Mouse (Mus musculus) forebrain, embryonic 15.5 days (tissue): ENCODE measurements around the gene Mrnip. TPM values are rescaled to one million over a fixed set of nuclear protein-coding genes. Genes with fewer than 3 reads are reported as not detected.
A peak's percentile ranks its signal among the peaks of the same experiment; 100 is the strongest.
"Not testable (repeated sequence)": the region's sequence is repeated elsewhere in the genome, so short reads cannot be mapped to it uniquely, and the experiment has no call there.

Experiments used
- ATAC-seq: fragments of 200-750 bp; cut with Nextera tagmentation; replicated peaks from 2 replicates; pipeline ENCODE4 v1.8.0; 2017; ENCODE audit warnings: mild to moderate bottlenecking, moderate TSS enrichment, moderate library complexity
- H3K27ac ChIP-seq: fragments of 300-500 bp; sonication (generic); replicated peaks from 2 replicates; pipeline ENCODE4 v1.5.1; 2015; ENCODE audit warnings: mild to moderate bottlenecking, inconsistent platforms
- H3K27me3 ChIP-seq: fragments of 300-500 bp; sonication (generic); 2 replicates; pipeline ENCODE4 v1.6.1; 2015; ENCODE audit warnings: inconsistent platforms
- H3K36me3 ChIP-seq: fragments of 300-500 bp; sonication (generic); 2 replicates; pipeline ENCODE4 v1.6.1; 2015; ENCODE audit warnings: mild to moderate bottlenecking, inconsistent platforms
- H3K4me1 ChIP-seq: fragments of 300-500 bp; sonication (generic); 2 replicates; pipeline ENCODE4 v1.6.1; 2015; ENCODE audit warnings: inconsistent platforms
- H3K4me2 ChIP-seq: fragments of 300-500 bp; sonication (generic); replicated peaks from 2 replicates; pipeline ENCODE4 v1.6.1; 2015; ENCODE audit warnings: mild to moderate bottlenecking, inconsistent platforms
- H3K4me3 ChIP-seq: fragments of 300-500 bp; sonication (generic); 2 replicates; pipeline ENCODE4 v1.5.1; 2015; ENCODE audit warnings: mild to moderate bottlenecking, inconsistent platforms
- H3K9ac ChIP-seq: fragments of 300-500 bp; sonication (generic); replicated peaks from 2 replicates; pipeline ENCODE4 v1.6.1; 2015; ENCODE audit warnings: mild to moderate bottlenecking, inconsistent platforms
- H3K9me3 ChIP-seq: fragments of 300-500 bp; sonication (generic); 2 replicates; pipeline ENCODE4 v1.6.1; 2016; ENCODE audit warnings: inconsistent platforms
- WGBS: fragments of 180-500 bp; shearing (Covaris S2); methylation state at CpG from one replicate; pipeline ENCODE4 v1.1.7; 2015; ENCODE audit warnings: mixed read lengths; 5-methylcytosine and 5-hydroxymethylcytosine counted together
- polyA plus RNA-seq: library from polyadenylated mRNA; unstranded; fragments of >200 nt; fragmentation: Nextera tagmentation; extraction: Ambion mirVana; gene quantifications from 2 replicates; pipeline ENCODE4 v1.2.1, GENCODE M21; 2015

Mrnip gene
- polyA plus RNA-seq, result 28.6 and 31.9 TPM in 2 replicates

DNA sequence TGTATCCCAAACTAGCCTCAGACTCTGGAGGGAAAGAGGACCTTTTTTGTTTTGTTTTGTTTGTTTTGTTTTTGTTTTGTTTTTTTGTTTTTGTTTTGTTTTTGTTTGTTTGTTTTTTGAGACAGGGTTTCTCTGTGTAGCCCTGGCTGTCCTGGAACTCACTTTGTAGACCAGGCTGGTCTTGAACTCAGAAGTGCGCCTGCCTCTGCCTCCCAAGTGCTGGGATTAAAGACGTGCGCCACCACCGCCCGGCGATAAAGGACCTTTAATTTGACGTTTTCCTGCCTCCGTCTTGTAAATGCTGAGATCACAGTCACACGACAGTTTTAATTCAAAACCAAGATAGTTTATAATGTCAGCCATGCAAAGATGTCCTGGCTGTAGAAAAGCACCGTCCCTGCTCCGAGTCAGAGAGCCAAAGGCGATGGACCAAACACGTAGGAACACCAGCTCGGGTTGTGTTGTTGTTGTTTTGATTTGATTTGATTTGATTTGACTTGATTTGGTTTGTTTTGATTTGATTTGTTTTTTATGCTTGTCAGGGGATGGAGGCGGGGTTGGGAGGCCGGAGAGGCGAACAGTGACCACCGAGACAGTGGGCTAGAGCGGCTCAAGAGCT is at the start of gene Mrnip:
TSS of gene Mrnip (plus strand) at position 334 of the 619 bp plus-strand sequence.
- H3K27ac ChIP-seq, result peak within 1 kb of the TSS; percentile 87
- peak within 1 kb of the TSS; percentile 65 for H3K4me2 ChIP-seq
- not testable (repeated sequence) for H3K4me1 ChIP-seq, H3K27me3 ChIP-seq, H3K9me3 ChIP-seq
- WGBS, result 4% methylated on average over 19 of the region's 19 CpGs
- peak within 1 kb of the TSS; percentile 71 for H3K9ac ChIP-seq
- H3K36me3 ChIP-seq, result peaks cover 37% of the 10 kb centered on the region
- peak; percentile 48 for ATAC-seq
- peak within 1 kb of the TSS; percentile 64 for H3K4me3 ChIP-seq

DNA sequence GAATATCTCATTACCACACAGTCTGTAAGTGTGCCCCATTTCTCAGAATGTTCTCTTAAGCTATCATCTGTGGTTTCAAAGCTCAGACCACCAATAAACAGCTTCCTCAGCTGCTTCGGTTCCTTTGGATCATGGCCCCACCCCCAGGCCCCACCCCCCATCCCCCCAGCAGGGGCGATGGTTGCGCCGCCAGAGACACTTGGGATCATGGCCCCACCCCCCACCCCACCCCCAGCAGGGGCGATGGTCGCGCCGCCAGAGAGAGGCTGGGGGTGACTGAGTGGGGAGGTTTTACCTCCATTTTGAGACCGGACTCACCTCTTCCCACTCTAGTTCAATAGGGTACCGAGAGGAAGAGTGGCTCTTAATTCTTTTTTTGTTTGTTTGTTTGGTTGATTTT is 46.5 kb upstream of the Mrnip start:
- H3K27me3 ChIP-seq, result no peaks in the 10 kb centered on the region
- no peak overlapping the region; the same call in 1 of the 2 replicates for H3K4me2 ChIP-seq
- H3K4me3 ChIP-seq, result no peak overlapping the region
- no peak for ATAC-seq
- H3K9ac ChIP-seq, result no peak overlapping the region
- no peaks in the 10 kb centered on the region for H3K9me3 ChIP-seq
- 7% methylated on average over 10 of the region's 10 CpGs for WGBS
- H3K4me1 ChIP-seq, result peaks cover 21% of the 10 kb centered on the region
- no peak overlapping the region for H3K27ac ChIP-seq
- H3K36me3 ChIP-seq, result no peaks in the 10 kb centered on the region

DNA sequence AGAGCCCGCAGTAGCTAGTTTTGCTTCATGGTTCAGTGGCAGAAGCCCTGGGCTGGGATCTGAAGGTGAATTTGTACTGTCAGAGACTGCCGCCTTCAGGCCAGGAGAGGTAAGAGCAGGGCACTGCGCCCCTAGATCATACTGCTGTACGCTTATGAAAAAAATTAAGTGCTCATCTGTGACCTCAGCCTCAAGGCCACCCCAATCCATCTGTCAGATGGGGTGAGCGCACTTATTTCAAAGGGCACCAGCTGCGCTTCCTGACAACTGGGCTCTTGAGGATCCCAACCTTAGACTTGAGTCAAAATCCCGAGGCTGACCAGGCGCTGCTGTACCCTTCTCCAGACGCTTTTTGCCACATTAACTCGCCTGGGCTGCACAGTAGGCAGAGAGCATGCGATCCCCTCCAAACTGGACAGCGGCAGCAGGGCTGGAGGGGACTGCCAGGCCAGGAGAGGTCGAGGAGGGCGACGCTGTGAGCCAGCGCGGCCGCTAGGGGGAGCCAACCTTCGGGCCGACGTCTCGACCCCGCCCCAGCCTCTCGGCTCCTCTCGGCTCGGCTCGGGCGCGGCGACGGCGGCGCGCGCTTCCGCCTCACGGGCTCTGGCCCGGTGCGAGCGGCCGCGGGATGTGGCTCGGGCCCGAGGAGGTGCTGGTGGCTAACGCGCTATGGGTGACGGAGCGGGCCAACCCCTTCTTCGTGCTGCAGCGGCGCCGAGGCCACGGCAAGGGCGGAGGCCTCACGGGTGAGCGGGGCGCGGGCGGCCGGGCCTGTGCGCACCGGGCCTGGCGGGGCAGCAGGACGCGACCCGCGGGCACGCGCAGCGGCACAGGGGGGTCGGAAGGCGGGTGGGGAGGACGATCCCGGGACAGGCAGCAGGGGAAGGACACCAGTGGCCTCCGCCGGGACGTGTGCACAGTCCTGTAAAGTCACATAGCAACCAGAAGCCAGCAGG is 43.2 kb upstream of the Mrnip start, which contains the start of gene Tbc1d9b:
TSS of gene Tbc1d9b (plus strand) at position 586 of the 956 bp plus-strand sequence.
- ATAC-seq, result peak; percentile 94

DNA sequence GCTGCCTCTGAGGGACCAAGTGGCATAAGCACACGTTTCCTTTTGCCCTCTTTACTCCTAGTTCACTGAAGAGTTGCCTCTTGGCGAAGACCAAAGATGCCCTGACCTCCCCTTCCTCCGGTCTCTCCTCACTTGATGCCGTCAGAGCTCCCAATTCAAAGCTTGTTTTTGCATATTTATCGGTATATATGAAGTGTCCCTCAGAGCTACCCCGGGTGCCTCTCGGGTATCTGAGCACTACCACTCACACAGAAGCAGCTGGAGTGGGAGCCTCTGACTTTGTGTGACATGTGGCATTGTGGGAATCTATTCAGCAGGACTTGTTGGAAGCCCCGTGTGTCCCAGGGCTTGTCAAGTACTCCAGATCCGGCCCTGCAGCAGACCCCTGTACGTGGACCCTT is 42.4 kb upstream of the Mrnip start:
- peak overlapping the region; percentile 99 for H3K9ac ChIP-seq
- ATAC-seq, result peak; percentile 20

More for the DNA sequence above, 43.2 kb upstream of the Mrnip start, which contains the start of gene Tbc1d9b:
- Histone ChIP-seq H3K4me1 (peaks cover 19% of the 10 kb centered on the region), H3K27me3 (no peaks in the 10 kb centered on the region), H3K4me3 (peak within 1 kb of the TSS; percentile 74), H3K4me2 (peak within 1 kb of the TSS; percentile 94), H3K9me3 (no peaks in the 10 kb centered on the region), H3K27ac (peak within 1 kb of the TSS; percentile 88), H3K36me3 (peaks cover 5% of the 10 kb centered on the region; the same call in 1 of the 2 replicates), H3K9ac (peak within 1 kb of the TSS; percentile 99)
- WGBS, result under 1% methylated on average over 76 of the region's 77 CpGs

DNA sequence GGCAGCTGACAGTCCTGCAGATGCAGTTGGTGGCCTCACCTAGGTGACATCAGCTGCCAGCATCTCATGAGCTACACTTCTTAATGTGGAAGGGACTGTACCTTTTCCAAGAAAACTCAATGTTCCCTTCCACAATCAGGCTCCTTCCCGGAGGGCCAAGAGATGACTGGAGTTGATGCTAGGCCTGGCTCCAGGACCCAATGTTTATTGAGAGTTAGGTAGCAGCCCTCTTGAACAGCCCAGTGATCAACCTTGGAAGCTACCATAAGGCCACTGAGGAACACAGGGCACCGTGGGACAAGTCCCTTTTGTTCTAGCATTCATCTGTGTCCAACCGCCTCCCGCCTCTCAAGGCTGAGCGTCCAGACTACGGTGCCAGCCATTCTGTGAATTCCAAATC is 42.0 kb upstream of the Mrnip start:
- Histone ChIP-seq H3K9me3 (no peaks in the 10 kb centered on the region), H3K36me3 (peaks cover 12% of the 10 kb centered on the region; the same call in 1 of the 2 replicates), H3K27ac (no peak overlapping the region), H3K27me3 (no peaks in the 10 kb centered on the region), H3K4me3 (peak overlapping the region; percentile 74), H3K4me2 (peak overlapping the region; percentile 94), H3K4me1 (peaks cover 19% of the 10 kb centered on the region), H3K9ac (peak overlapping the region; percentile 99; the same call in 1 of the 2 replicates)
- ATAC-seq, result no peak
- WGBS, result 85% methylated on average over 6 of the region's 6 CpGs

More for the DNA sequence above, 42.4 kb upstream of the Mrnip start:
- H3K27me3 ChIP-seq, result no peaks in the 10 kb centered on the region
- WGBS, result 6% methylated on average over 10 of the region's 10 CpGs
- H3K36me3 ChIP-seq, result peaks cover 11% of the 10 kb centered on the region; the same call in 1 of the 2 replicates
- H3K4me3 ChIP-seq, result peak overlapping the region; percentile 74
- no peaks in the 10 kb centered on the region for H3K9me3 ChIP-seq
- peaks cover 19% of the 10 kb centered on the region for H3K4me1 ChIP-seq
- peak overlapping the region; percentile 88 for H3K27ac ChIP-seq
- H3K4me2 ChIP-seq, result peak overlapping the region; percentile 94

DNA sequence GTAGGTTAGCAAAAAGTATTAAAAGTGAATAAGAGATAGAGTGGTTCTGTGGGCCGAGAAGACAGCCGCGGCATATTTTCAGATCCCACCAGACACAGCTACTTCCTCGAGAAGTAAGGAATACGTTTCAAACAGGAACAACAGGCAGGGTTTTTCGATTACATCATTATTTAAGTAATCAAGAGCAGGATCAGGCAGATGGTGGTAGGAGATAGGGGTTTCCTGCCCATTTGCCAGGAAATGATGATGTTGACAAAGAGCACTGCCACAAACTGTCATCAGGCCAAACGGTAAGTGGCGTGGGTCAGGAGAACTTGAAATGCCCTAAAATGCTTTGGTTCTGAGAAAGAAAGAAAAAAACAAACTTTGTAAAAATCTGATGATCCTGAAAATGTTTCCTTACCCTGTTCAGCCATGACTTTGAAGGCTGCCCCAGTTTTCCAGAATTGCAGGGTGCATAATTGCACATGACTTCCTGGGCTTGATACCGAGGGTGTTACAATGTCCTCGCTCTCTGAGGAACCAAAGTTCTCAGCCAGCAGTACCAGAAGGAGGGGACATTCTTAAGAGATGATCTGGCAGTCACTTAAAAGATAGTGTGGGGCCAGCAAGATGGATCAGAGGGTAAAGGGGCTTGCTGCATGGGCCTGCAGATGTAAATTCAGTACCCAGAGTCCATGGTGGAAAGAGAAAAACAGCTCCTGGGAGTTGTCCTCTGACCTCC is 39.9 kb upstream of the Mrnip start:
- no peak overlapping the region for H3K9ac ChIP-seq
- no peak overlapping the region for H3K4me3 ChIP-seq
- no peak overlapping the region for H3K4me2 ChIP-seq
- peaks cover 16% of the 10 kb centered on the region for H3K4me1 ChIP-seq
- no peak for ATAC-seq
- no peak overlapping the region for H3K27ac ChIP-seq
- no peaks in the 10 kb centered on the region for H3K9me3 ChIP-seq
- peaks cover 21% of the 10 kb centered on the region for H3K36me3 ChIP-seq
- H3K27me3 ChIP-seq, result no peaks in the 10 kb centered on the region
- WGBS, result 89% methylated on average over 10 of the region's 10 CpGs

DNA sequence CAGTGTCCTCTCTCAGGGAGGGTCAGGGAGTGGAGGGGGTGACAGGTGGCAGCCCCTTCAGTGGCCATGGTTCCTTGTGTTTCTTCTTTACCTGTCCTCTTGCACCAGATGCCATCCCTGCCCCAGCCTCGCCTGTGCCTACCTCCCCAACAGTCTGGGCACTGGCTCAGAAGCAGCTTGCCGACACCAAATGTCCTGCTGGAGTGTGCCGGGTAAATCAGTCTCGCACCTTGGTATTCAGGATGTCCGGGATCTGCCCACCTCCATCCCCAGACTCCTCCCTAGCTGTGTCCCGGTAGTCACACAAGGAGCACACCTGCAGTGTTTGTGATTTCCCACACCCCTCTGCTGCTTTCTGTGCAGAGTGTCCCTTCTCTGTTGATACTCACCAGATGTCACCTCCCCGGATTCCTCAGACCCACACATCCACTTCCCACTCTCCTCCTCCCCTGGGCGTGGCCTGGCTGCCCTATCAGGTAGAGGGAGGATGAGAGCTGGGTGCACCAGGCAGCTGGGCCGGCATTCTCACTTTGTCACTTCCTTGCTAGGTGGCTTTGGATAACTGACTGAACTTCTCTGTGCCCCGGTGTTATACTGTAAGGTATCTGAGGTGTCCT is 35.9 kb upstream of the Mrnip start:
- Histone ChIP-seq H3K4me1 (no peaks in the 10 kb centered on the region), H3K36me3 (peaks cover 58% of the 10 kb centered on the region), H3K4me3 (no peak overlapping the region), H3K27me3 (no peaks in the 10 kb centered on the region), H3K9ac (no peak overlapping the region), H3K27ac (no peak overlapping the region), H3K9me3 (no peaks in the 10 kb centered on the region), H3K4me2 (no peak overlapping the region)
- whole genome bisulfite sequencing, result 75% methylated on average over 10 of the region's 10 CpGs
- no peak for ATAC-seq

DNA sequence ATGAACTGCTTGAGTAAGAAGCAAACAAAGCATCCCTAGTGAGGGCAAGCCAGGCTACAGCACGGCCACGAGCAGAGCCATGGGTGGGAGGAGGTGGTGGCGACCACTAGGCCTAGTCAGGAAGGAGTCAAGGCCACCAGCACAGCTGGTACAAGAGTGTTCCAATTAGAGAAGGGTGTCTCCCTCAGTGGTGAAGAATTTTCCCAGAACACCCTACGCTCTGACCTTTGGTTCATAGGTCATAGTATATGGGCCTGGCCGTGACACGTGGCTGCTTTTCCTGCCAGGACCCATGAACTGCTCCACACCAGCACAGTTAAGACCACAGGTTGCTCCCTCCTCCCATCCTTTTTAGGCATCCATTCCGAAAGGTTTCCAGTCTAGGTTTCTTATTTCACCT is 34.7 kb upstream of the Mrnip start:
- ATAC-seq, result no peak
- H3K9ac ChIP-seq, result no peak overlapping the region
- no peaks in the 10 kb centered on the region for H3K4me1 ChIP-seq
- H3K4me2 ChIP-seq, result no peak overlapping the region
- peaks cover 62% of the 10 kb centered on the region for H3K36me3 ChIP-seq
- no peak overlapping the region for H3K4me3 ChIP-seq
- no peaks in the 10 kb centered on the region for H3K27me3 ChIP-seq
- no peak overlapping the region for H3K27ac ChIP-seq
- WGBS, result 89% methylated on average over 7 of the region's 7 CpGs
- H3K9me3 ChIP-seq, result no peaks in the 10 kb centered on the region

DNA sequence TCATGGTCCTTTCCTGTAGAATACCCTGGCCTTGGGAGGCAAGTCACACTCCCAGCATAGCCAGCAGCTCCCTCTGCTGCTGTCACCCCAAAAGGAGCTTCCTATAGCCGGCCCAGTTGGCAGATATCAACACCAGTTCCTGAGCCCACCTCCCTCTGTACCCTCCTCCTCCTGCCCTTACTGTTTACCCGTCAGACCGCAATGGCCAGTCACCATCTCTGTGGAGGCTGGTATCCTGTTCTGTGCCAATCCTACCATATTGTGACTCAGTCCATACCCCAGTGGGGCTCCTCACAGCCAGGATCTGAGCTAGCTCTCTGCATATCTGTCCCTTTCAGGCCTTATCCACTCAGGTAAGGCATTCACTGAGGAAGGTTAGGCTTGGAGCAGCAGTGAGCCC is 28.7 kb upstream of the Mrnip start:
- Histone ChIP-seq H3K36me3 (peaks cover 75% of the 10 kb centered on the region), H3K4me3 (no peak overlapping the region), H3K27ac (no peak overlapping the region), H3K9me3 (no peaks in the 10 kb centered on the region), H3K9ac (no peak overlapping the region), H3K4me2 (no peak overlapping the region), H3K27me3 (no peaks in the 10 kb centered on the region), H3K4me1 (no peaks in the 10 kb centered on the region)
- 88% methylated on average over 3 of the region's 3 CpGs for WGBS
- ATAC-seq, result no peak

DNA sequence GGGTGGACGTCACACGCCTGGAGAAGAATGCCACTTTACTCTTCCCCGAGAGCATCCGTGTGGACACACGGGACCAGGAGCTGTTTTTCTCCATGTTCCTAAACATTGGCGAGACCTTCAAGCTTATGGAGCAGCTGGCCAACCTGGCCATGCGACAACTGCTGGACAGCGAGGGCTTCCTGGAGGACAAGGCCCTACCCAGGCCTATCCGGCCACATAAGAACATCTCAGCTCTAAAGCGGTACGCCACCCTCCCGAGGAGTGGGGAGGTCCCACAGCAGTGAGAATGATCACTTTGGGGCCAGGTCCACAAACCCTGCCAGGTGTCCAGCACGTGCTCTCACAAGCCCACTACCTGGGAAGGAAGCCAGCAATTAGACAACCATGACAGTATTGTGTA is 28.1 kb upstream of the Mrnip start:
- Histone ChIP-seq H3K36me3 (peaks cover 75% of the 10 kb centered on the region), H3K4me2 (no peak overlapping the region), H3K4me1 (no peaks in the 10 kb centered on the region), H3K27ac (no peak overlapping the region), H3K4me3 (no peak overlapping the region), H3K9ac (no peak overlapping the region), H3K27me3 (no peaks in the 10 kb centered on the region), H3K9me3 (no peaks in the 10 kb centered on the region)
- no peak for ATAC-seq
- 96% methylated on average over 13 of the region's 13 CpGs for WGBS

DNA sequence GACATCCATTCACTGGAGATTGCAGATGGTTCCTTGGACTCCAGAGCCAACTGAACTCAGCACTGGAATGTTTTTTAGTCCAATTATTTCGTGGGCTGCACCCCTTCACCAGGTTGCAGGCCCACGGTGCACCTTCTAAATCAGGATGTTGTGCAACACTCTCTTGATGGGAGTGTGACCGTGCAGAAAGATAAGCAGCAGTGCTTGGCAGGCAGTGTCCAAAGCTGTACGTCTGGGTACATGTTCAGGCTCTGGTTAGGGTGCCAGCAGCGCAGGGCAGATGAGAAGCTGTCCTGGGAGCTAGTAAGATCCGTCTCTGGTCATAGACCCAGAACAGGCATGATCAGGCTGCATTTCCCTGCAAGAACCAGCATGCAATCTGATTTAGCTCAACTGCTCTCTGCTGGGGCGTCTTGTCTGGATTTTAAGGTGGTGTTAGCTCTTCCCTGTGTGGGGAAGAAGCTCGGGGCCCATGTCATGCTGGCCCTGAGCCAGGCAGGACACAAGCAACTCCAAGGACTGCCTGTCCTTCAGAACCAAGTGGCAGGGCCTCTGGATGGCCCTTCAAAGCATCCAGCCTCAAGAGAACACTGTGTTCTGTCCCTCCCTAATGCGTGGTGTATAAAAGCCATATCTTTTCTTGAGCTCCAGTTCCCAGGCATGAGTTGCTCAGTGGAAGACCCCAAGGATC is 26.8 kb upstream of the Mrnip start:
- 92% methylated on average over 9 of the region's 9 CpGs for WGBS
- peaks cover 77% of the 10 kb centered on the region for H3K36me3 ChIP-seq
- no peak overlapping the region for H3K4me2 ChIP-seq
- no peaks in the 10 kb centered on the region for H3K27me3 ChIP-seq
- H3K9me3 ChIP-seq, result no peaks in the 10 kb centered on the region
- no peaks in the 10 kb centered on the region for H3K4me1 ChIP-seq
- H3K27ac ChIP-seq, result no peak overlapping the region
- no peak for ATAC-seq
- no peak overlapping the region for H3K4me3 ChIP-seq
- no peak overlapping the region for H3K9ac ChIP-seq
